Mouse (Mus musculus) granulocyte monocyte progenitor cell, adult 5-6 weeks (primary cell): Measurements from ENCODE around the gene Wdr61. TPM values are rescaled to one million over a fixed set of nuclear protein-coding genes. Genes with fewer than 3 reads are reported as not detected.

Experiments
- ATAC-seq: replicated peaks from 2 replicates; pipeline ENCODE4 v1.8.0; 2016; ENCODE audit warnings: mild to moderate bottlenecking, moderate TSS enrichment, inconsistent platforms; ENCODE audit not compliant: poor library complexity, severe bottlenecking
- total RNA-seq, 2 experiments: library from RNA; stranded (forward) in 1 of 2; stranded (reverse) in 1 of 2; fragments of 200-712, 200-1000 nt in 1 of 2; fragments of >200 nt in 1 of 2; fragmentation: Nextera tagmentation in 1 of 2; gene quantifications; 2 replicates each; pipeline ENCODE4 v1.2.3; 2014 to 2017

Wdr61 gene
- total RNA-seq, 2 experiments from 2014 or later = 87.4 to 96.0 TPM

DNA sequence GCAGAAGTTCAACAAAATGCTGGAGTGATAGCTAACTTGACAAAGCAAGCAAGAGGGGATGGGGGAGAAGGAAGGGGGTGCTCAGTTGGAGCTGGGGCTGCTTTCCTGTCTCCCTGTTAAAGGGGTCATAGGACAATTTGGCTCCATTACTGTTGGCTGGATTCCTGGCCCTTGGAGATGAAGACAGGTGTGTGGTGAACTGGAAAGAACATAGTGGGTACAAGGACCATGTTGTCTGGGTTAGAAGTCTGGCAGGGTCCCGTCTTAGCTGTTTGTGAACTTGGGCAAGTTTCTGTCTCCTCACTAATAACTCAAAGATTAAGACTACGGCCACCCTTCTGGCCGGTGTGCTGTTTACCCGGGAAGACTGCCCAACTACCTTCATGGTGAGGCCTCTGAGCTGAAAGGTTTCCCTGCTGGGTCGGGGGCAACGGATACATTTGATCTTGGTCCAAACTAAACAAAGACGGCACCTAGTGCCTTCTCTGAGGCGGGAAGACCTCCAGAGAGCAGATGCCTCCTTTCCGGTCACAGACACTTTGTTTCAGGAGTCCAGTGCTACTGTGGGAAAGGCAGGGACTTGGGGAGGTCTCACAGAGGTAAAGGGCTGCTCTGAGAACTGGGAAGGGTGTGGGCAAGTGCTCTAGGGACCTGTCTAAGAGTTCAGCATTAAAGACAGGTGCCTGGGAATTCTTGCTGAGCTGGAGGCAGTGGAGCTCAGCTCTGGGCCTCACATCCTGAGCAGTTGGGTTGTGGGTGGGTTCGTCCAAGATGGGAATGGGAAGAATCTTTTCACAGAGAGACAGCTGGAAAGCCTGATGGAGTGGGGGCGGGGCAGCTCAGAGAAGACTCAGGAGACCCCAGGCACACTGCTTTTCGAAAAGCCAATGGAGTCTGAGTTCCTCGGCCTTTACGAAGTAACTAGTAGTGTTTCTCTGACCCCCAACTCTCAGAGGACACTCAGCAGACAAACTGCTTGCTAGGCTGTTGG lies 46.8 kb downstream of the Wdr61 start:
- no peak for ATAC-seq

DNA sequence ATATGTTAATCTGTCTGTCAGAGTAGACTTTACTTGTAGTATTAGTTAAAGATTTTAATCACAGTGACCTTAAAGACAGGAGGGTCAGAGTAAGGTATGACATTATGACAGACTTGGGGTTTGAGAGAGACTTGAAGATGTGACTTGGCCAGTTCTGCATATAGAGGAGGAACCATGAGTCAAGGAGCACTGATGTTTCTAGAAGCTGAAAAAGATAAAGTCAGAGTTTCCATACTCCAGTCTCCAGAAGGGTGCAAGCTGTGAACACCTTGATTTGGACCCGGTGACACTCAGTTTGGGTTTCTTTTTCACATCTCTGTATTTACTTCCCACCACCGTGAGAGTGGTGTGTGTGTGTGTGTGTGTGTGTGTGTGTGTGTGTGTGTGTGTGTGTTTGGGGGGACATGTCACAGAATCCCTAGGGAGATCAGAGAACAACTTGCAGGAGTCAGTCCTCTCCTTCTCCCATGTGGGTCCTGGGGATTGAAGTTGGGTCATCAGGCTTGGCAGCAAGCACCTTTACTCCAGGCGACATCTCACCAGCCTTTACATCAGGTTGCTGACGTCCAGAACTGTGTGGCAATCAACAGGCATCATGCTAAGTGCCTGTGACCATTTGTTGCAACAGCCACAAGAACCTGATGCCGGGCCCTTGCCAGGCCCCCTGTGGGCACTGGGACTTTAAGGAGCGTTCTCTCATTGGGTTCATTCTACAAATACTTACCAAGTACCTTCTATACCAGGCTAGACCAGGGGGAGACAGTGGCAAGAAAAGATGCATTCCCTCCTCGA lies 50.3 kb downstream of the Wdr61 start:
- no peak for ATAC-seq

DNA sequence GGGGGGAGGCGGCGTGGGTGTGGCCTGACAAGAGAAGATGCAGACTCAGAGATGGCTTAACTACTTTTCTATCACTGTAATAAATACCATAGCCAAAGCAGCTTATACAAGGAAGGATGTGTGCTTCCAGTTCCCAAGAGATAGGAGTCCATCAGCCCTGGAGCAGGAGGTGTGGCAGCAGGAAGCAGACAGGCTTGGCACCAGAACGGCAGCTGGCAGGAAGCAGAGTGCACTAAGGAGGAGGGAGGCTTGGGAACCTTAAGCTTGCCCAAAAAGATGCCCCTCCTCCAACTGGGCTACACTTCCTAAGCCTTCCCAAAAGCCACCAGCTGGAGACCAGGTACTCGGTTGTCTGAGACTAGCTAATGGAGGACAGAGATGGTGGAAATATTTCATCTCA lies 51.5 kb downstream of the Wdr61 start:
- no peak for ATAC-seq

DNA sequence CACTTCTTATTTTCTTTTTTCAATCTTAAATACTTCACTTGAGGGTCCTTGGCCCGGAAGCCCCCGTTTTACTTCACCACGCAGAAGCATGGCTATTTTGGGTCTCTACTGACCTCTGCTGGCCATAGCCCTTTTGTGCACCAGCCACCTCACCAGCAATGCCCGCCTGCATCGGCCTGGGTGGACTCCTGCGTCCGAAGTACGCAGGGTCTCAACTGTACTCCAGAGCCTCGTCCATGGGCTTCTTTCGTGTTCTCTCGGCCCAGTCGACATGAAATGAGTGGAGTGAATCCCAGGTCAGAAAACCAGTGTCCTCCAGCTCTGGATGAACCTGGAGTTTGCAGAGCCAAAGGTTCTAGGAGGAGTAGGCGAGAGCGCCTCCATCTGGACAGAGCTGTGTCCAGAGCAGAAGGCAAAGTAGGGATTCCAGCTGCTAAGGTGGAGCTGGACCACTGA lies 57.8 kb downstream of the Wdr61 start:
- ATAC-seq = peak; percentile 89

DNA sequence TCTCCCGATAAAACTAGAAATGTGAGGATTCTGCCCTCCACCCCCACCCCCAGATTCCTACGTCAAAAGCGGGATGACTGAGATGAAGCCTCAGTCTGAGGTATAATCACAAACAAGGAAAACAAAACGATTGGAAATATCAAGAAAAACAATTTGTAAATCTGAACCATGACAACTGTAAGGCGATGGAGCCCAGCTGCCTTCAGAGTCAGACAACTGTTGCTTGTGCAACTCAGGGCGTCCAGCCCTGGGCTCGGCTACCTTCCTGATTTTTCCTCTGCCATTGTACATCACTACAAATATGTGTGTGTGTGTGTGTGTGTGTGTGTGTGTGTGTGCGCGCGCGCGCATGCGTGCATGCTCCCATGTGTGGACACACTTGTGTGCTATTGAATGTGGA lies 60.4 kb downstream of the Wdr61 start:
- no peak for ATAC-seq

DNA sequence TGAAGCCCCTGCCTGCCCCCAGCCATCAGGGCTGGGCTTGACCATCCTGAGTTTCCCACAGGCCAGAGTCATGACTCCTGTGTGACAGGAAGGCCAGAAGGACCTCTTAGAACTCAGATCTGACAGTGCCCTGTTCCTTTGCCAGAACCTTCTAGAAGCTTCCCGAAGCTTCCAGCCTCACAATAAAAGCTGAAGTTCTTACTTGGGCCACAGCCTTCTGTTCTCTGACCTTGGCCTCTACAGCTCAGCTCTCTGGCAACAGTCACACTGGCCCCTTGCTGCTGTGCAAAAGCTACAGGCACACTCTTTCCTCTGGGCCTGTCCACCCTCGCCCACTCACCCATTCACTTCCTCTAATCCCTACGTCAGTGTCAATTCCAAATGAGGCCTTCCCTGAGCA lies 62.4 kb downstream of the Wdr61 start:
- no peak for ATAC-seq

DNA sequence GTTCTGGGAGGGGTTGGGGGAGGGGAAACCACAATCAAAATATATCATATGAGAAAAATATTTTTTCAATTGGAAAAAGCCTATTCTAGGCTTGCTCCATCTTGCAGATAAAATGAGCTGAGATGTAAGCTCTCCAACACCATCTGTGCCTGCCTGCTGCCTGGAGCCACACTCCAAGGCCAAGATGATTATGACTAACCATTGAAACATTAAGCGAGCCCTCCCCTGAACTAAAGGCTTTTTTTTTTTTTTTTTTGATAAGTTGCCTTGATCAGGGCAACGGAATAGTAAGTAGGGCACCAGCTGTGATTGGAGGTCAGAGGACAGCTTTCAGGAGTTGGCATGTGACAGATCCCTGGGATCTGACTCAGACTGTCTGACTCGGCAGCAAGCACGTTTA lies 65.9 kb downstream of the Wdr61 start:
- ATAC-seq = no peak

DNA sequence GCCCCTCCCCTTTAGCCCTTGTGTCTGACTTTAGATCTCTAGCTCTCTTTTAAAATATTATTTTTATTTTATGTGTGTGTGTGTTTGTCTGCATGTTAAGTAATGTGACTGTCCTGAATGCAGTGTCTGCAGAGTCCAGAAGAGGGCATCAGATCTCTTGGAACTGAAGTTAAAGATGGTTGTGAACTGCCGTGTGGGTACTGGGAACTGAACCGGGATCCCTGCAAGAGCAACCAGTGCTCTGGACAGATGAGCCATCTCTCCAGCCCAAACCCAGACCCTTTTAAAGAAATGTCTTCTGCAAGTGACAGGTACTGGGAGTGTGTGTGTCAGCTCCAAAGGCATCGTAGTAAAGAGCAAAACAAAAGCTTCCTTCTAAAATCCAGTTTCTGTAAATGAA lies 68.2 kb downstream of the Wdr61 start:
- ATAC-seq = no peak

Other genes starting within 250 kb of the Wdr61 start
- gene Dmxl2, start 232.9 kb downstream of the Wdr61 start, total RNA-seq (2014; fragmentation: Nextera tagmentation) = 5.8 and 14.4 TPM in 2 replicates
- 8.7 and 9.2 TPM in 2 replicates for gene Dmxl2, start 232.9 kb downstream of the Wdr61 start, total RNA-seq (2017)
- not detected in 2 replicates for gene Sh2d7, start 195.5 kb downstream of the Wdr61 start, total RNA-seq (2014; fragmentation: Nextera tagmentation)
- not detected in 2 replicates for gene Sh2d7, start 195.5 kb downstream of the Wdr61 start, total RNA-seq (2017)
- gene Cib2, start 174.3 kb downstream of the Wdr61 start, total RNA-seq (2014; fragmentation: Nextera tagmentation) = 1.1 and 1.6 TPM in 2 replicates
- gene Cib2, start 174.3 kb downstream of the Wdr61 start, total RNA-seq (2017) = 0.39 and 0.57 TPM in 2 replicates
- 100 and 111 TPM in 2 replicates for gene Idh3a, start 148.2 kb downstream of the Wdr61 start, total RNA-seq (2014; fragmentation: Nextera tagmentation)
- gene Idh3a, start 148.2 kb downstream of the Wdr61 start, total RNA-seq (2017) = 83.9 and 89.1 TPM in 2 replicates
- not detected in 2 replicates for gene Acsbg1, start 72.6 kb downstream of the Wdr61 start, total RNA-seq (2014; fragmentation: Nextera tagmentation)
- gene Acsbg1, start 72.6 kb downstream of the Wdr61 start, total RNA-seq (2017) = not detected in 2 replicates
- gene Dnaja4, start 35.6 kb downstream of the Wdr61 start, total RNA-seq (2014; fragmentation: Nextera tagmentation) = 0.45 and 0.82 TPM in 2 replicates
- gene Dnaja4, start 35.6 kb downstream of the Wdr61 start, total RNA-seq (2017) = 0.05 and 3.0 TPM in 2 replicates
- gene Crabp1, start 30.2 kb upstream of the Wdr61 start, total RNA-seq (2014; fragmentation: Nextera tagmentation) = not detected in 2 replicates
- gene Crabp1, start 30.2 kb upstream of the Wdr61 start, total RNA-seq (2017) = not detected in 2 replicates
- 31.6 and 48.7 TPM in 2 replicates for gene Ireb2, start 129.3 kb upstream of the Wdr61 start, total RNA-seq (2014; fragmentation: Nextera tagmentation)
- gene Ireb2, start 129.3 kb upstream of the Wdr61 start, total RNA-seq (2017) = 24.9 and 31.9 TPM in 2 replicates
- gene Hykk, start 182.8 kb upstream of the Wdr61 start, total RNA-seq (2014; fragmentation: Nextera tagmentation) = not detected in 2 replicates
- not detected in 2 replicates for gene Hykk, start 182.8 kb upstream of the Wdr61 start, total RNA-seq (2017)
- 265 and 329 TPM in 2 replicates for gene Psma4, start 216.3 kb upstream of the Wdr61 start, total RNA-seq (2014; fragmentation: Nextera tagmentation)
- gene Psma4, start 216.3 kb upstream of the Wdr61 start, total RNA-seq (2017) = 370 and 473 TPM in 2 replicates
- gene AY074887, start 216.5 kb upstream of the Wdr61 start, total RNA-seq (2014; fragmentation: Nextera tagmentation) = not detected in 2 replicates
- not detected in 2 replicates for gene AY074887, start 216.5 kb upstream of the Wdr61 start, total RNA-seq (2017)
- not detected in 2 replicates for gene Chrna5, start 246.4 kb upstream of the Wdr61 start, total RNA-seq (2014; fragmentation: Nextera tagmentation)
- not detected in 2 replicates for gene Chrna5, start 246.4 kb upstream of the Wdr61 start, total RNA-seq (2017)